Mouse (Mus musculus): ENCODE measurements around the gene Ybx2. TPM values are rescaled to one million over a fixed set of nuclear protein-coding genes. Genes with fewer than 3 reads are reported as not detected.

Gene Ybx2
- polyA plus RNA-seq, 1 experiment from 2014 or later, result 3.3 TPM

GRCm38 (mm10) chr11:69930967-69931537 is 4.5 kb upstream of the Ybx2 start:
- 75% methylated on average over 3 of the region's 3 CpGs for WGBS
- Histone ChIP-seq H3K4me2 (ENCODE audit: low read length) (no peak overlapping the region), H3K4me1 (replicated peaks; ENCODE audit: control insufficient read depth, insufficient read depth, low read length) (peaks cover 15% of the 10 kb centered on the region), H3K9ac (replicated peaks; ENCODE audit: low read depth, low read length) (no peak overlapping the region), H3K27ac (ENCODE audit: low read length) (no peak overlapping the region), H3K9me3 (ENCODE audit: control insufficient read depth, low read length) (no peaks in the 10 kb centered on the region), H3K36me3 (ENCODE audit: control insufficient read depth, insufficient read depth) (no peaks in the 10 kb centered on the region), H3K27me3 (replicated peaks; ENCODE audit: control insufficient read depth, insufficient read depth, low read length) (no peaks in the 10 kb centered on the region), H3K4me3 (replicated peaks; ENCODE audit: low read length) (no peak overlapping the region)
- ATAC-seq, result no peak

DNA sequence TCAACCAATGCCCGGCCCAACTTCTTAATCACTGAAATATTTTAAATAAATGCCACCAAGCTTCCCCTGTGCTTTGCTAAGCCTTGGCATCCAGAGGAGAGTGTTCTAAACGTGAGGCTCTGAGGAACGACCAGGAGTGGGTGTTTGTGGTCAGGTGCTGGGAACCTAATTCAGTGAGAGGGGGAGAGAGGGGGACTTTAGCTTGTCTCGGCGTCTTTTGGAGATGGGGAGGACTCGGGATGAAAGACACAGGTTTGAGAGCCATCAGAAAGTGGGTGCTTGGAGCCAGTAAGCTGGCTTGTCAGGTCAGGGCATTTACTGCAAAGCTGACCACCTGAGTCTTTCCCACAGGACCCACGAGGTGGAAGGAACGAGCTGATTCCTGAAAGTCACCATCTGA is 3.8 kb upstream of the Ybx2 start:
- H3K27ac ChIP-seq (ENCODE audit: low read length), result no peak overlapping the region
- H3K36me3 ChIP-seq (ENCODE audit: control insufficient read depth, insufficient read depth), result no peaks in the 10 kb centered on the region
- H3K9me3 ChIP-seq (ENCODE audit: control insufficient read depth, low read length), result no peaks in the 10 kb centered on the region
- WGBS, result 72% methylated on average over 8 of the region's 8 CpGs
- H3K9ac ChIP-seq (replicated peaks; ENCODE audit: low read depth, low read length), result no peak overlapping the region
- ATAC-seq, result no peak
- H3K4me2 ChIP-seq (ENCODE audit: low read length), result no peak overlapping the region
- H3K4me3 ChIP-seq (replicated peaks; ENCODE audit: low read length), result no peak overlapping the region
- H3K27me3 ChIP-seq (replicated peaks; ENCODE audit: control insufficient read depth, insufficient read depth, low read length), result peaks cover 2% of the 10 kb centered on the region; the same call in 1 of the 2 replicates
- peaks cover 22% of the 10 kb centered on the region for H3K4me1 ChIP-seq (replicated peaks; ENCODE audit: control insufficient read depth, insufficient read depth, low read length)

- no peak overlapping the region for H3K4me2 ChIP-seq (ENCODE audit: low read length)
- no peak overlapping the region for H3K4me3 ChIP-seq (replicated peaks; ENCODE audit: low read length)
- WGBS, result 45% methylated on average over 3 of the region's 3 CpGs
- no peaks in the 10 kb centered on the region for H3K36me3 ChIP-seq (ENCODE audit: control insufficient read depth, insufficient read depth)
- peaks cover 7% of the 10 kb centered on the region for H3K27me3 ChIP-seq (replicated peaks; ENCODE audit: control insufficient read depth, insufficient read depth, low read length)
- H3K4me1 ChIP-seq (replicated peaks; ENCODE audit: control insufficient read depth, insufficient read depth, low read length), result peaks cover 22% of the 10 kb centered on the region
- no peak overlapping the region for H3K9ac ChIP-seq (replicated peaks; ENCODE audit: low read depth, low read length)
- no peak overlapping the region for H3K27ac ChIP-seq (ENCODE audit: low read length)
- H3K9me3 ChIP-seq (ENCODE audit: control insufficient read depth, low read length), result no peaks in the 10 kb centered on the region
- ATAC-seq, result no peak
These were observed 3.3 kb upstream of the Ybx2 start for GRCm38 (mm10) chr11:69932254-69932653.

DNA sequence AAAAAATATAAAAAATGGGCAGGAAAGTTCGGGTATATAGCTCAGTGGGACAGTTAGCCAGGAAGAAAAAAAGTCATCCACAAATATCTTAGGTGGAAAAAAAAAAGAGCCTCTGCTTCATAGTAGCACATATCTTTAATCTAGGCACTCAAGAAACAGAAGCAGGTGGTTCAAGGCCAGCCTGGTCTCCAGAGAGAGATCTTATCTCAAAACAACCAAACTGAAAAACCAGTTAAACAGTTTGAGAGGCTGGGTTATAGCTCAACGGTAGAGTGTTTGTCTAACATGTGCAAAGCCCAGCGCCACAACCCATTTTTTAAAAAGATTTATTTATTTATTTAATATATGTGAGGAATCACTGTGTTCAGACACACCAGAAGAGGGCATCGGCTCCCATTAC is 2.5 kb upstream of the Ybx2 start:
- Histone ChIP-seq H3K4me1 (replicated peaks; ENCODE audit: control insufficient read depth, insufficient read depth, low read length) (peaks cover 22% of the 10 kb centered on the region), H3K4me3 (replicated peaks; ENCODE audit: low read length) (no peak overlapping the region), H3K27me3 (replicated peaks; ENCODE audit: control insufficient read depth, insufficient read depth, low read length) (peaks cover 10% of the 10 kb centered on the region), H3K36me3 (ENCODE audit: control insufficient read depth, insufficient read depth) (no peaks in the 10 kb centered on the region), H3K9ac (replicated peaks; ENCODE audit: low read depth, low read length) (no peak overlapping the region), H3K9me3 (ENCODE audit: control insufficient read depth, low read length) (no peaks in the 10 kb centered on the region), H3K27ac (ENCODE audit: low read length) (no peak overlapping the region), H3K4me2 (ENCODE audit: low read length) (no peak overlapping the region)
- 76% methylated on average over 4 of the region's 4 CpGs for WGBS
- no peak for ATAC-seq

DNA sequence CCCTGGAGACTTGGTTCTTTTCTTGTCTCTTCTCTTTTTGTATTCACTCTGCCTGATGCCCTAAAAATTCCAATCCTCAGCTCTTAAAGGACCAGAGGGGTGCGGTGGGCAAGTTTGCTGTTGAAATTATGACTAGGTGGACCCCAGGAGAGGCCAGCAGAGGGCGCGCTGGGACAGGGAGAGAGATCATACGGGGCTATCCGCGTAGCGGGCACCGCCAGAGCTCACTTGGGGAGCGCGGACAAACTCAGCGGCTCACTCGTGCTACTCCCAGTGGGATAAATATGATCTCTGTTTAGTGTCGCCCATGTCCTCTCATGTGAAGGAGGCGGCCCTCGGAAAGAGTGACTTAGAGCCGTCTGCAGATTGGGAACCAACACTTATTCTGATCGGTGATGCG is 1.4 kb upstream of the Ybx2 start:
- Histone ChIP-seq H3K9me3 (ENCODE audit: control insufficient read depth, low read length) (no peaks in the 10 kb centered on the region), H3K4me1 (replicated peaks; ENCODE audit: control insufficient read depth, insufficient read depth, low read length) (peaks cover 22% of the 10 kb centered on the region), H3K27ac (ENCODE audit: low read length) (no peak overlapping the region), H3K4me2 (ENCODE audit: low read length) (peak overlapping the region; percentile 45), H3K9ac (replicated peaks; ENCODE audit: low read depth, low read length) (no peak overlapping the region), H3K4me3 (replicated peaks; ENCODE audit: low read length) (peak overlapping the region; percentile 26), H3K36me3 (ENCODE audit: control insufficient read depth, insufficient read depth) (no peaks in the 10 kb centered on the region), H3K27me3 (replicated peaks; ENCODE audit: control insufficient read depth, insufficient read depth, low read length) (peaks cover 13% of the 10 kb centered on the region)
- 1% methylated on average over 18 of the region's 18 CpGs for WGBS
- peak; percentile 56 for ATAC-seq

DNA sequence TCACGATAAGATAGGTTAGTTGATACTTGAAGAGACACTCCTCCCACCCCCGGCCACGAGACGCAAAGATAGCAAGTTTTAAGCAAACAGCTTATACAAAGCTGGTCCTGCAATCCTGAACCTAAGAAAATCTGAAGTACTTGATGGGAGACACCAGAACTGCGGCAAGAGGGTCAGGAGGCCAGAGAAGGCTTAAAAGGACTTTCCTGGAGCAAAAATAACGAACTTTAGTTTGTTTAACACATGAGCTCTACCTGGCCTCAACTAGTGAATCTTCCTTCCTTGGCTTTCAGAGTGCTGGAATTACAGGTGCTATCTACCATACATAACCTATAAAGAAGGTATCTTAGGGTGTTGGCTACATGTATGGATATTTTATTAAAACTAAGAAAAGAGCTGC is 915 bp upstream of the Ybx2 start:
- H3K27me3 ChIP-seq (replicated peaks; ENCODE audit: control insufficient read depth, insufficient read depth, low read length), result peaks cover 13% of the 10 kb centered on the region
- peaks cover 22% of the 10 kb centered on the region for H3K4me1 ChIP-seq (replicated peaks; ENCODE audit: control insufficient read depth, insufficient read depth, low read length)
- no peak for ATAC-seq
- no peaks in the 10 kb centered on the region for H3K9me3 ChIP-seq (ENCODE audit: control insufficient read depth, low read length)
- 17% methylated on average over 6 of the region's 6 CpGs for WGBS
- no peaks in the 10 kb centered on the region for H3K36me3 ChIP-seq (ENCODE audit: control insufficient read depth, insufficient read depth)
- peak overlapping the region; percentile 45; the same call in 1 of the 2 replicates for H3K4me2 ChIP-seq (ENCODE audit: low read length)
- no peak overlapping the region for H3K27ac ChIP-seq (ENCODE audit: low read length)
- peak overlapping the region; percentile 26 for H3K4me3 ChIP-seq (replicated peaks; ENCODE audit: low read length)
- H3K9ac ChIP-seq (replicated peaks; ENCODE audit: low read depth, low read length), result no peak overlapping the region

DNA sequence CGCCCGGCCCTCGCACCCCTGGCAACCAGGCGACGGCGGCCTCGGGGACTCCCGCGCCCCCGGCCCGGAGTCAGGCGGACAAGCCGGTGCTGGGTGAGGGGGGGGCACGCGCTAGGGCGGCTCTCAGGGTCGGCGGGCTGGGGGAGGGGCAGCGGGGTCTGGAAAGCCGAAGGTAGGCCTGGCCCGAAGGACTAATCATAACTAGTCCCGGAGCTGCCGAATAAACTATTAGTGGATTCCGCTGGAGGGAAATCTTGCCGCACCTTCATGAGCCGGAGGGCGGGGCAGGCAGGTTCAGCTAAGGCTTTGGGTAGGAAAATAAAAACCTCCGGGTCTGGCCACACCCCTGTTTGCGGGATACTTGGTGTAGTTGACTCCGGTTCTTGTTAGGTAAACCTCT is 560 bp downstream of the Ybx2 start:
- WGBS, result under 1% methylated on average over 24 of the region's 30 CpGs
- ATAC-seq, result peak; percentile 21; the same call in 1 of the 2 replicates
- no peaks in the 10 kb centered on the region for H3K36me3 ChIP-seq (ENCODE audit: control insufficient read depth, insufficient read depth)
- no peak overlapping the region for H3K27ac ChIP-seq (ENCODE audit: low read length)
- H3K27me3 ChIP-seq (replicated peaks; ENCODE audit: control insufficient read depth, insufficient read depth, low read length), result peaks cover 13% of the 10 kb centered on the region
- peaks cover 22% of the 10 kb centered on the region for H3K4me1 ChIP-seq (replicated peaks; ENCODE audit: control insufficient read depth, insufficient read depth, low read length)
- H3K9me3 ChIP-seq (ENCODE audit: control insufficient read depth, low read length), result no peaks in the 10 kb centered on the region
- H3K9ac ChIP-seq (replicated peaks; ENCODE audit: low read depth, low read length), result peak overlapping the region; percentile 62
- peak overlapping the region; percentile 61 for H3K4me3 ChIP-seq (replicated peaks; ENCODE audit: low read length)
- H3K4me2 ChIP-seq (ENCODE audit: low read length), result peak overlapping the region; percentile 100

GRCm38 (mm10) chr11:69936714-69937347 is 1.2 kb downstream of the Ybx2 start:
- H3K27ac ChIP-seq (ENCODE audit: low read length), result no peak overlapping the region
- H3K36me3 ChIP-seq (ENCODE audit: control insufficient read depth, insufficient read depth), result no peaks in the 10 kb centered on the region
- ATAC-seq, result no peak
- no peaks in the 10 kb centered on the region for H3K9me3 ChIP-seq (ENCODE audit: control insufficient read depth, low read length)
- 37% methylated on average over 9 of the region's 9 CpGs for WGBS
- H3K27me3 ChIP-seq (replicated peaks; ENCODE audit: control insufficient read depth, insufficient read depth, low read length), result peaks cover 13% of the 10 kb centered on the region
- no peak overlapping the region for H3K9ac ChIP-seq (replicated peaks; ENCODE audit: low read depth, low read length)
- H3K4me2 ChIP-seq (ENCODE audit: low read length), result peak overlapping the region; percentile 100
- peak overlapping the region; percentile 61 for H3K4me3 ChIP-seq (replicated peaks; ENCODE audit: low read length)
- H3K4me1 ChIP-seq (replicated peaks; ENCODE audit: control insufficient read depth, insufficient read depth, low read length), result peaks cover 22% of the 10 kb centered on the region

DNA sequence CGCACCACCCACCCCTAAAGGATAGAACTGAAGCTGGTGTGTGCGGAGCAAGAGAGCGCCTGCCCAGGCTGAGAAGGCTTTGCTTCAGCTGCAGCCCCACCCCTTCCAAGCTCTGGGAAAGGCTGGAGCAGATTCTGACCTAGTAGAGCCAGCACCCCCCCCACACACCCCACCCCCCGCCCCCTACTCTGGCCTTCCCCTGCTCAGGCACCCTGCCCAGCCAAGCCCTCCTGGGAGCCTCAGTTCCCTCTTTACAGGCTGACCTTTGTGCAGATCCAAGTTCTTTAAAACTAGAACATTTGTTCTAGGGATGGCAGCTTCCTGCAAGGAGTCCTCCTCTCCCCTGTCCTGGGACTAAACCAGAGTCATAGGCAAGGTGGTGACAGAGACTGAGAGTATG is 1.8 kb downstream of the Ybx2 start:
- H3K4me1 ChIP-seq (replicated peaks; ENCODE audit: control insufficient read depth, insufficient read depth, low read length), result peaks cover 22% of the 10 kb centered on the region
- 32% methylated on average over 4 of the region's 4 CpGs for WGBS
- no peak overlapping the region for H3K4me3 ChIP-seq (replicated peaks; ENCODE audit: low read length)
- ATAC-seq, result no peak
- H3K36me3 ChIP-seq (ENCODE audit: control insufficient read depth, insufficient read depth), result no peaks in the 10 kb centered on the region
- H3K27me3 ChIP-seq (replicated peaks; ENCODE audit: control insufficient read depth, insufficient read depth, low read length), result peaks cover 13% of the 10 kb centered on the region
- no peak overlapping the region for H3K27ac ChIP-seq (ENCODE audit: low read length)
- H3K9ac ChIP-seq (replicated peaks; ENCODE audit: low read depth, low read length), result no peak overlapping the region
- no peaks in the 10 kb centered on the region for H3K9me3 ChIP-seq (ENCODE audit: control insufficient read depth, low read length)
- H3K4me2 ChIP-seq (ENCODE audit: low read length), result no peak overlapping the region

Measured in forebrain, embryonic 16.5 days (tissue).